Mouse (Mus musculus) MEL (cell line): ENCODE data around the gene Kiss1r. TPM values are rescaled to one million over a fixed set of nuclear protein-coding genes. Genes with fewer than 3 reads are reported as not detected.
A peak's percentile ranks its signal among the peaks of the same experiment; 100 is the strongest.

Experiments
- DNase-seq: peaks from one replicate; pipeline ENCODE4 v3.0.0; 2011; ENCODE audit warnings: low read depth, low spot score
- H3K27ac ChIP-seq: 2 replicates; pipeline ENCODE4 v1.5.1; 2012; ENCODE audit warnings: low read depth, mild to moderate bottlenecking, control low read depth, low read length, moderate library complexity; ENCODE audit not compliant: control insufficient read depth
- H3K27me3 ChIP-seq, 2 experiments: fragments of 150-350 bp in 1 of 2; sonication (generic) in 1 of 2; 2 replicates each; pipeline ENCODE4 v1.6.1; 2012; ENCODE audit warnings: low read length in 2 of 2, mild to moderate bottlenecking in 2 of 2, improper control_type of control experiment in 1 of 2, moderate library complexity in 1 of 2; ENCODE audit not compliant: insufficient read depth in 2 of 2, control insufficient read depth in 1 of 2
- H3K36me3 ChIP-seq, 2 experiments: 2 replicates each; pipeline ENCODE4 v1.6.1; 2012 to 2014; ENCODE audit warnings: low read length in 2 of 2, improper control_type of control experiment in 1 of 2, inconsistent platforms in 1 of 2, mild to moderate bottlenecking in 1 of 2; ENCODE audit not compliant: insufficient read depth in 2 of 2, control insufficient read depth in 1 of 2
- H3K4me1 ChIP-seq, 2 experiments: fragments of 150-350 bp in 1 of 2; sonication (generic) in 1 of 2; 2 replicates each; pipeline ENCODE4 v1.6.1; 2012; ENCODE audit warnings: low read length in 2 of 2, improper control_type of control experiment in 1 of 2, mild to moderate bottlenecking in 1 of 2; ENCODE audit not compliant: insufficient read depth in 2 of 2, control insufficient read depth in 1 of 2
- H3K4me3 ChIP-seq, 2 experiments: fragments of 150-350 bp in 1 of 2; sonication (generic) in 1 of 2; 2 replicates each; pipeline ENCODE4 v1.5.1; 2012; ENCODE audit warnings: low read depth in 2 of 2, low read length in 2 of 2, mild to moderate bottlenecking in 2 of 2, moderate library complexity in 2 of 2, control low read depth in 1 of 2, improper control_type of control experiment in 1 of 2; ENCODE audit not compliant: control insufficient read depth in 1 of 2, insufficient read depth in 1 of 2
- H3K79me2 ChIP-seq: 2 replicates; pipeline ENCODE4 v1.6.1; 2012; ENCODE audit warnings: mild to moderate bottlenecking, low read length, moderate library complexity; ENCODE audit not compliant: control insufficient read depth, poor library complexity, insufficient read depth
- H3K9ac ChIP-seq: 2 replicates; pipeline ENCODE4 v1.6.1; 2012; ENCODE audit warnings: low read depth, mild to moderate bottlenecking, control low read depth, low read length, moderate library complexity; ENCODE audit not compliant: control insufficient read depth, poor library complexity, severe bottlenecking
- H3K9me3 ChIP-seq: fragments of 150-350 bp; sonication (generic); replicated peaks from 2 replicates; pipeline ENCODE4 v1.6.1; 2012; ENCODE audit warnings: mild to moderate bottlenecking, low read length, improper control_type of control experiment, moderate library complexity; ENCODE audit not compliant: insufficient read depth
- BHLHE40 ChIP-seq: IDR thresholded peaks from 2 replicates; pipeline ENCODE4 v1.6.1; 2012; ENCODE audit warnings: low read depth, mild to moderate bottlenecking, inconsistent platforms, low read length, improper control_type of control experiment, borderline replicate concordance
- CTCF ChIP-seq, 3 experiments: IDR thresholded peaks in 2 of 3; conservative IDR thresholded peaks in 1 of 3; 2 replicates each; pipeline ENCODE4 v1.5.1; 2011 to 2012; ENCODE audit warnings: low read length in 3 of 3, low read depth in 2 of 3, mild to moderate bottlenecking in 2 of 3, improper control_type of control experiment in 1 of 3, inconsistent platforms in 1 of 3, mixed read lengths in 1 of 3, moderate library complexity in 1 of 3; ENCODE audit not compliant: control insufficient read depth in 1 of 3, insufficient read depth in 1 of 3, poor library complexity in 1 of 3, severe bottlenecking in 1 of 3
- E2F4 ChIP-seq: IDR thresholded peaks from 2 replicates; pipeline ENCODE4 v1.6.1; 2011; ENCODE audit warnings: low read depth, low read length, improper control_type of control experiment, borderline replicate concordance
- ELF1 ChIP-seq: IDR thresholded peaks from 2 replicates; pipeline ENCODE4 v1.6.1; 2014; ENCODE audit warnings: low read depth, mild to moderate bottlenecking, inconsistent platforms, low read length, improper control_type of control experiment, moderate library complexity
- ETS1 ChIP-seq: IDR thresholded peaks from 2 replicates; pipeline ENCODE4 v1.6.1; 2012; ENCODE audit warnings: low read depth, mild to moderate bottlenecking, inconsistent platforms, low read length, improper control_type of control experiment, moderate library complexity
- GABPA ChIP-seq: IDR thresholded peaks from 2 replicates; pipeline ENCODE4 v1.6.1; 2012; ENCODE audit warnings: low read depth, mild to moderate bottlenecking, inconsistent platforms, low read length, improper control_type of control experiment, moderate library complexity
- HCFC1 ChIP-seq: IDR thresholded peaks from 2 replicates; pipeline ENCODE4 v1.6.1; 2012; ENCODE audit warnings: low read depth, mild to moderate bottlenecking, inconsistent platforms, low read length, improper control_type of control experiment, moderate library complexity
- JUND ChIP-seq: IDR thresholded peaks from 2 replicates; pipeline ENCODE4 v1.6.1; 2011; ENCODE audit warnings: low read depth, mild to moderate bottlenecking, improper control_type of control experiment, low read length
- KAT2A ChIP-seq: conservative IDR thresholded peaks from 2 replicates; pipeline ENCODE4 v1.6.1; 2012; ENCODE audit warnings: low read depth, low read length, improper control_type of control experiment, inconsistent platforms
- MAX ChIP-seq: IDR thresholded peaks from 2 replicates; pipeline ENCODE4 v1.6.1; 2011; ENCODE audit warnings: low read length, improper control_type of control experiment
- MAZ ChIP-seq: IDR thresholded peaks from 2 replicates; pipeline ENCODE4 v1.6.1; 2012; ENCODE audit warnings: low read depth, mild to moderate bottlenecking, inconsistent platforms, low read length, improper control_type of control experiment
- MEF2A ChIP-seq: IDR thresholded peaks from 2 replicates; pipeline ENCODE4 v1.6.1; 2014; ENCODE audit warnings: low read depth, mild to moderate bottlenecking, inconsistent platforms, low read length, improper control_type of control experiment; ENCODE audit not compliant: poor library complexity, insufficient replicate concordance, severe bottlenecking; ENCODE audit errors: extremely low read depth
- MXI1 ChIP-seq: IDR thresholded peaks from 2 replicates; pipeline ENCODE4 v1.6.1; 2011; ENCODE audit warnings: mild to moderate bottlenecking, low read depth, low read length, improper control_type of control experiment
- MYB ChIP-seq: IDR thresholded peaks from 2 replicates; pipeline ENCODE4 v1.6.1; 2011; ENCODE audit warnings: mild to moderate bottlenecking, low read depth, low read length, improper control_type of control experiment
- NELFE ChIP-seq: IDR thresholded peaks from 2 replicates; pipeline ENCODE4 v1.6.1; 2011; ENCODE audit warnings: low read depth, low read length, improper control_type of control experiment
- NRF1 ChIP-seq: IDR thresholded peaks from 2 replicates; pipeline ENCODE4 v1.6.1; 2014; ENCODE audit warnings: low read depth, mild to moderate bottlenecking, inconsistent platforms, low read length, improper control_type of control experiment, moderate library complexity; ENCODE audit not compliant: poor library complexity, insufficient read depth, severe bottlenecking
- POLR2AphosphoS2 ChIP-seq: IDR thresholded peaks from 2 replicates; pipeline ENCODE4 v1.6.1; 2011; ENCODE audit warnings: low read length, improper control_type of control experiment
- POLR2AphosphoS5 ChIP-seq: IDR thresholded peaks from 2 replicates; pipeline ENCODE4 v1.6.1; 2012; ENCODE audit warnings: low read depth, borderline replicate concordance, mild to moderate bottlenecking, inconsistent platforms, low read length, moderate library complexity, mixed read lengths
- RAD21 ChIP-seq: IDR thresholded peaks from 2 replicates; pipeline ENCODE4 v1.6.1; 2011; ENCODE audit warnings: mild to moderate bottlenecking, low read depth, low read length, improper control_type of control experiment
- RCOR1 ChIP-seq: IDR thresholded peaks from 2 replicates; pipeline ENCODE4 v1.6.1; 2012; ENCODE audit warnings: low read depth, mild to moderate bottlenecking, inconsistent platforms, low read length, improper control_type of control experiment
- SMC3 ChIP-seq: IDR thresholded peaks from 2 replicates; pipeline ENCODE4 v1.6.1; 2011; ENCODE audit warnings: low read depth, low read length, improper control_type of control experiment
- TAL1 ChIP-seq: IDR thresholded peaks from 2 replicates; pipeline ENCODE4 v1.6.1; 2012; ENCODE audit warnings: mild to moderate bottlenecking, inconsistent platforms, low read length, moderate library complexity, mixed read lengths
- TCF12 ChIP-seq: IDR thresholded peaks from 2 replicates; pipeline ENCODE4 v1.6.1; 2014; ENCODE audit warnings: low read depth, mild to moderate bottlenecking, inconsistent platforms, low read length, improper control_type of control experiment, moderate library complexity
- USF2 ChIP-seq, 2 experiments: IDR thresholded peaks; 2 replicates each; pipeline ENCODE4 v1.6.1; 2011 to 2012; ENCODE audit warnings: improper control_type of control experiment in 2 of 2, low read length in 2 of 2, borderline replicate concordance in 1 of 2, inconsistent platforms in 1 of 2, low read depth in 1 of 2, mild to moderate bottlenecking in 1 of 2; ENCODE audit not compliant: insufficient read depth in 1 of 2
- ZMIZ1 ChIP-seq: IDR thresholded peaks from 2 replicates; pipeline ENCODE4 v1.6.1; 2012; ENCODE audit warnings: low read depth, mild to moderate bottlenecking, inconsistent platforms, low read length, improper control_type of control experiment, moderate library complexity
- ZNF384 ChIP-seq: IDR thresholded peaks from 2 replicates; pipeline ENCODE4 v1.6.1; 2012; ENCODE audit warnings: low read depth, mild to moderate bottlenecking, inconsistent platforms, low read length, improper control_type of control experiment
- polyA plus RNA-seq, 2 experiments: library from polyadenylated mRNA; stranded (reverse) in 1 of 2; unstranded in 1 of 2; fragments of >175 nt in 1 of 2; fragments of >200 nt in 1 of 2; gene quantifications; 2 replicates each; pipeline versions ENCODE4 v1.2.1 to v1.2.4; 2012; ENCODE audit warnings: low replicate concordance in 2 of 2, low read depth in 1 of 2; ENCODE audit not compliant: insufficient read length in 2 of 2, insufficient read depth in 1 of 2, missing spikeins in 1 of 2
- total RNA-seq: library from RNA; depleted of rRNA; stranded (reverse); fragments of 300-350 nt; gene quantifications from 2 replicates; pipeline ENCODE4 v1.2.3, GENCODE M21; 2012

The Kiss1r gene
- total and polyA plus RNA-seq, 3 experiments: 9.1 to 23.5 TPM; not detected in 1

DNA sequence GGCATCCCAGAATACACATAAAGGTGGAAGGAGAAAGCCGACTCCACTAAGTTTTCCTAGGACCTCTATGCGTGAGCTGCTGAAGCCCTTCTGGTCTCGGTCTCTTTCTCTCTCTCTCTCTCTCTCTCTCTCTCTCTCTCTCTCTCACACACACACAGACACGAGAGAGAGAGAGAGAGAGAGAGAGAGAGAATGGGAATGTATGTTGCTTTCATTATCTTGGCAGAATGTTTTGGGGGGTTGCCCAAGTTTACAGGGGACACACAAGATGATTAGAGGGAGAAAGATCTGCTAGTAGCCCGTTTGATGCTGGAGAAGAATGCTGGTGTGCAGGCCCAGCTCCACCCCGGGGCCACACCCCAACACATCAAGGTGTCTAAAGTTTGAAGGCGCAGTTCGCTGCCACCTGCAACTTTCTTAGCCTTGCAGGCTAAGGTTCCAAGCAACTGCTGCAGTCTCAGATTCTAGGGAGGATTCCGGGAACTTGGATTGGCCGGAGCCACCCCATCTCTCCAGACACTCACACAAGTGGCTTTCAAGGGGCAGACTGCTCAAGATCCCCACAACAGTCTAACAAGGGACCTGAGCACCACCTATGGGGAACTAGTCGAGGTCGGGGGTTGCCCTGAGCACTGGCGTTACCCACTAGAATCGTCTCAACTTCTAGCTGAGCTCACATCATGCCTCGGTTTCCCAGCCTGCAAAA, 9.2 kb downstream of the Kiss1r start:
- peak; percentile 70 for DNase-seq
- H3K27me3 ChIP-seq: no peaks in the 10 kb centered on the region
- H3K79me2 ChIP-seq: peaks cover 9% of the 10 kb centered on the region
- no peaks in the 10 kb centered on the region; a peak in 1 of 4 replicates for H3K36me3 ChIP-seq
- H3K9ac ChIP-seq: peak overlapping the region; percentile 87
- peaks cover 0 to 6% of the 10 kb centered on the region in 2 experiments; a peak in 1 of 4 replicates for H3K4me1 ChIP-seq
- no peaks in the 10 kb centered on the region for H3K9me3 ChIP-seq
- 0 out of 2 replicates have a peak, but pooled peaks have one; percentile 27 for TF ChIP-seq POLR2AphosphoS2
- TF ChIP-seq SMC3: peak; percentile 5; the same call in 1 of the 2 replicates
- TF ChIP-seq GABPA: no peak
- TF ChIP-seq MXI1: peak; percentile 52; the same call in 1 of the 2 replicates
- TF ChIP-seq JUND: peak; percentile 92
- no peak for TF ChIP-seq TCF12
- 0 out of 2 replicates have a peak, but pooled peaks have one; percentile 4 for TF ChIP-seq ELF1
- TF ChIP-seq BHLHE40: no peak
- TF ChIP-seq MAZ: 0 out of 2 replicates have a peak, but pooled peaks have one; percentile 3
- H3K4me3 ChIP-seq: peak overlapping the region; percentile 53 to 90
- H3K27ac ChIP-seq: peak overlapping the region; percentile 76

GRCm38 (mm10) chr10:79926491-79927323, 9.9 kb downstream of the Kiss1r start, which contains the start of gene Arid3a:
Arid3a (plus strand) TSS chr10:79927043.
- Histone ChIP-seq H3K27me3 (no peaks in the 10 kb centered on the region), H3K36me3 (no peaks in the 10 kb centered on the region; a peak in 1 of 4 replicates), H3K4me3 (peak within 1 kb of the TSS; percentile 79 to 90), H3K79me2 (peaks cover 9% of the 10 kb centered on the region), H3K9ac (peak within 1 kb of the TSS; percentile 93), H3K27ac (peak within 1 kb of the TSS; percentile 76), H3K9me3 (no peaks in the 10 kb centered on the region), H3K4me1 (peaks cover 0 to 6% of the 10 kb centered on the region in 2 experiments; a peak in 1 of 4 replicates)
- peak; percentile 97 for DNase-seq
- TF ChIP-seq RCOR1 (no peak), E2F4 (peak; percentile 61; the same call in 1 of the 2 replicates), KAT2A (no peak), RAD21 (no peak), MYB (no peak), GABPA (no peak), NRF1 (peak; percentile 60), ZNF384 (no peak), MAX (peak; percentile 56), POLR2AphosphoS5 (no peak), JUND (no peak), CTCF (IDR thresholded peaks at IDR 0.05 in 2 of 3, conservative IDR thresholded peaks at IDR 0.05 in 1 of 3; ENCODE audit: control insufficient read depth in 1 of 3, insufficient read depth in 1 of 3, low read depth in 2 of 3, low read length in 3 of 3, poor library complexity in 1 of 3, severe bottlenecking in 1 of 3) (no peak), SMC3 (0 out of 2 replicates have a peak, but pooled peaks have one; percentile 0), POLR2AphosphoS2 (peak; percentile 45; the same call in 1 of the 2 replicates), ETS1 (peak; percentile 55; the same call in 1 of the 2 replicates), HCFC1 (peak; percentile 86), USF2 (IDR thresholded peaks at IDR 0.05; ENCODE audit: borderline replicate concordance in 1 of 2, insufficient read depth in 1 of 2, low read depth in 1 of 2, low read length in 2 of 2) (no peak), TCF12 (no peak; the same call in 1 of the 2 replicates), ZMIZ1 (0 out of 2 replicates have a peak, but pooled peaks have one; percentile 35), NELFE (peak; percentile 15), TAL1 (no peak), MEF2A (no peak)
